Mouse (Mus musculus) CD8-positive naive resting alpha-beta T cell, adult 2 months (primary cell): ENCODE data around the gene Mrpl54.
A peak's percentile ranks its signal among the peaks of the same experiment; 100 is the strongest.

Source experiments
- DNase-seq, 2 experiments: peaks; one replicate each; pipeline ENCODE4 v3.0.0; 2022; ENCODE audit warnings: low read depth in 2 of 2, low spot score in 2 of 2

The Mrpl54 gene

DNA sequence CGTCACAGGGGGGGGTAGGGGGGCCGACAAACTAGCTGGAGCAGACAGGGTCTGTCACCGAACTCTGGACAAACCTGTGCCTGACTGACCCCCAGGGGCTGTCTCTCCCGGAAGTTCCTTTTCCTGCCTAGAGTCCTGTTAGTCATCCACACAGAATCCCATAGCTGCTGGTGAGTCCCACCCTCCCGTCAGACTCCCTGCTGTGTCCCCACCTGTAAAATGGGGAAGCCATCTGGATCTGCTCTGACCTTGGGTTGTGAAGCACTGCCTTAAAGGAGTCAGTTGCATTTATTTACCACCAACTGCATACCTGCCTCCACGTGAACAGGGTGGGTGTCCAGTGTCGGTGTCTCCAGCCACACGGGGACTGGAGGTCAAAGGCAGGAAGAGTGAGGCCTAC is 27.7 kb upstream of the Mrpl54 start:
- DNase-seq, result no peak

DNA sequence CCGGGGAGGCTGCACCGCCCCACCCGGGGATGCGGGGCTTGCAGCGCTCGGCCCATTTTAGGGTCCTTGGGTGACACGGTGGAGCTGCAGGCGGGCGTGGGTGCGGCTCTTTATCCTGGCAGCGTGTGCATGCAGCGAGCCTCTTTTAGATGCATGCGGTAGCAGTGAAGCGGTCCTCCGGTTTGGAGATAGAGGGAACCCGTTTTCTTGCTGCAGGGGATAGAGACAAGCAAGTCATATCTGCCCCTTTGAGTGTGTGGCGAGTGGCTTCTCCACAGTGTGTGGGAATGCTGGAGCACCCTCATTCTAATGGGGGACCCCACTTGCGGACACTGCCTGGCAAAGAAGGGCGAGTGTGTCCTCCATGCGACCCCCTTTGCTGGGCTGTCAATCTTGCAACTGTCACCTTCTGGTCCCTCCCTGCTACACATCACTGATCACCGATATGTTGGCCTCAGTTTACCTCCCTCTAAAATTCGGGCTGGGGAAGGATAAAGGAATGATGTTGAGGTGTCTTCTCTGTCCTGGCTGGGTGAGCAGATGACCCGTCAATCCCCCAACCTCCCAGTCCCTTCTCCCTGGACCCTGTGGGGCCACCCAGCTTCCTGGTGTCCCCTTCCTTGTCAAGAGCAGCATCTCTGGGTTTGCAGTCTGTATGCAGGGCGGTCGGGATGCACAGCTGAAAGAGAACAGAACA is 26.7 kb upstream of the Mrpl54 start:
- DNase-seq, result no peak

DNA sequence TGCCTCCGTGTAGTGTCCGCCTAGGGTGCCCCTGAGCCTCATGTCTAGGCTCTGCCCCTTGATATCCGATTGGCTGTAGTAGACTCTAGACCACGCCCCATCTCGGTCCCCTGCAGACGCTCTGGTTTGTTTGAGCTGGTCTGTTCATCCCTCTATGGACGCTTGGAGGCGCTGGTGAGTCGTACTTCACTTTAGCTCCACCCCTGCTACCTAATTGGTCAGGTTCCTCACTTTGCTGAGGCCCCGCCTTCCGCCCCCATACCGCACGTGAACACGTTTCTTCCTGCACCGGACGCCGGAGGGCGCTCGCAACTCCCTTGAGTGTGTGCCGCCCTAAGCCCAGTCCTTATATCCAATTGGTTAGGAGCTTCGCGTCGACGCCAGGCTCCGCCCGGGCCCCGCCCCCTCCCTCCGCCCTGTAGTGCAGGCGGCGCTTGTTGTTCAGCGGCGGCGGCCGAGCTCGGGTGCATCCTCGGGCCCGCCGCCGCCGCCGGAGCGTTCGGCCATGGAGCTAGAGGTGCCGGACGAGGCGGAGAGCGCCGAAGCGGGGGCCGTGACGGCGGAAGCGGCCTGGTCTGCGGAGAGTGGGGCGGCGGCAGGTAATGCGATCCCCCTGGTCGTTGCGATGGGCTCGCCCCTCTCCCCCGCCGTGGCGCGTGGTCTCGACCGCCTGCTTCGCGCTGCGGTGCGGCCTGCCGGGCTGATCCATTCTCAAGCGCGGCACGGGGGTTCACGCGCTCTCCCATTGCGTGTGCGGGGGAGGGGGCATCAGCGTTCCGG is 26.0 kb upstream of the Mrpl54 start, which contains the start of gene Pip5k1c:
Gene Pip5k1c (plus strand): TSS at position 410 of the 780 bp plus-strand sequence.
- DNase-seq, result peak; percentile 99

DNA sequence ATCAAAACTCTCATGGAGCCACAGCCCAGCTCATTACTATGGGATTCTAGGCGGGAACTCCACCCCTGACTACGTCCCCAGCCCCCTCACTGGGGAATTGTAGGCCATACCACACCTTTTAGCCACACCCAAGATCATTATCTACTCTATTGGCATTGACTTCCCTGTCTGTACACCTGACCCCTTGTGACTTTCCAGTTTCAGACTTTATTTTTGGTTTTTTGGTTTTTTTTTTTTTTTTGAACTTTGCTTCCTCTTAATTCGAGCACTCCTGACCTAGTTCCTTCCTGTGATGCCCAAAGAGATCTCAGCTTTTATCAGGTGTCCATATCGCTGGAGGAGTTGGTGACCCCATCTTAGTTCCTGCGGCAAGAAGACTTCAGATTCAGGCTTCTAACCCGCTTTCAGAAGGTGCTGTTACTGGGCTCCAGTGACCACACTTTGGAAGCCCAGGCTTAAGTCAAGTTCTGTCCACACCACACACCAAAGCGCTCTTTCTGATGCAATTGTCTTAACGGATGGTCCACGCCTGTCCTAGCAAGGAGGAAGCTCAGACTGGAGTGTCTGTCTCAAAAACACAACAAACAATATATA is 24.9 kb upstream of the Mrpl54 start, which contains the start of gene Tjp3:
Gene Tjp3 (minus strand): TSS at position 71 of the 594 bp plus-strand sequence.
- no peak for DNase-seq

DNA sequence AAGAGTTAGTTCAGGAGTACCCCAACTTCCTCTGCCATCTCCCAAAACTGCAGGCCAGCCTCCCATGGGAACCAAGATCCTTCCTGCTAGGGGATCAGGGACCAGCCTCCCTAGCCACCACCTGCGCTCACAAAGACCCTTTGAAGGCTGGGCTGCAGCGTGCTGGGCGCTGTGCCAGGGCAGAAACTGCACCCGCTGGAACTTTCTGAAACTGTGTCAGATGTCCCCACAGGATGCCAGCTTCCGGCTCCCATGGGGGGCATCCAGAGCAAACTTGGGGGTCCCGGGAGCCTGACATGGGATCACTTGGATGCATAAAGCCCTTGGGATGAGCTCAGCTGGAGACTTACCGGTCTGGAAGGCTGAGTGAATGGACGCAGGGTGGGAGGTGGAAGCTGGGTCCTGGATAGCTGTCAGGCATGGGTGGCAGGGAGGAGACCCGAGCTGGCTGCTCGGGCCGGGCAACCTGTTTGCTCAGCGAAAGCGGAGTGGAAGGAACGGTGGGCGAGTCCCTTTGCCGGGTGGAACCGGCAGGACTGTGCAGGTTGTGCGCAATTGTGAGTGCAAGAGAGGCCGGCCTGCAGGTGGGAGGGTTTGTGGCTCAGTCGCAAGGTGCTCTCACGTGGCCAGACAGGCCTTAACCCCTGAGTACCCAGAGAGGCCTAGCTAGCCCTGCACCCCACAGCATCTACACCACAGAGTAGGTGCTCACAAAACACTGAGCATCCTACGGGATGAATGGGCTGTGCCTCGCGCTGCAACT is 24.1 kb upstream of the Mrpl54 start:
- DNase-seq, result no peak

DNA sequence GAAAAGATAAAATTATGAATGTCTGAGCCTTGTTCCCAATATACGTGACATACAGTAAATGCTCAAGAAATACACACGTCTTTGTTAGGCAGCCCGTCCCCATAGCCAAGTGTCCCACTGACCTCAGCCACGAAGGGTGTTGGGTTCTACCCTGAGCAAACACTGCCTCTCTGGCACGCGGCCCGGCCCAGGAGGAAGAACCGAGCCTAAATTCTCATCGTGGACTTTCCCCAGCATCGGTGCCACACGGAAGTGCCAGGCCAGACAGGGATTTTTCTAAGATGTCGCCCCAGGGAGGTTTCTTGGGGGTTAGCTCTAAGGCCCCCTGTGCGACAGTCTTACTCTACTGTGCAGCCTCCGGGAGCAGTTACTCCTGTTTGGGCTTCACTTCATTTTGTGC is 23.1 kb upstream of the Mrpl54 start:
- no peak for DNase-seq

DNA sequence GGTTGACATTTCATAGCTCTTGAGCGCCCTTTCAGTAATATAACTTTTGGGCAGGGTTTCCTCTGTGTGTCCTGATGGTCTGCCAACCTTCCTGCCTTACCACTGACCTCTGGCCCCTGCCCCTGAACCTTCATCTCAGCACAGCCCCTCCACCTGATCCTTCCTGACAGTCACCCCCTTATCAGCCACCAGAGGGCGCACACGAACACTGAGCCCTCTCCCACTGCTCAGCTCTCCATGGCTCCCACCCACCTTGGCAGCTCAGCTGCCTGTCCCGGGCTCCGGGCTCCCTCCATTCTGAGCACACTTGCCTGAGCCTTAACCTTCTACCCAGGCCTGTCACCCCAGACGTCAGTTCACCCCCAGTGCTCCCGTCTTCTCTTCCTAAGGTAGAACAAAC is 22.5 kb upstream of the Mrpl54 start:
- peak; percentile 57 to 60 for DNase-seq

DNA sequence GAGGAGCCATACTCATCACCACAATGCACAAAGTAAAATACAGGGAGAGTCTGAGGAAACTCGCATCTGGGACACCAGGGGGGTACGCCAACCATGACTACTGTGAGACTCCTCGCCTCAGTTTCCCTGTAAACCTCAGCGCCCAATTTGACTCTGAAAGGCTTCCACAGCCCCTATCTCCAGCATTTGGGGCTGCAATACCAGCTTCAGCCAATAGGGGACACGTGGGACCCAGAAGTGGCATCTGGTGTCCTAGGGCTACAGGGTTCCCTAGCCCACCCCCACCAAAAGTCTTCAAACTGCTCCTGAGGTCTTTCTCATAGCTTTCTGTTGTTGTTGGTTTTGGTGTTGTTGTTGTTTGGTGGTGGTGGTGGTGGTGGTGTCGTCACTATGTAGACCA is 21.9 kb upstream of the Mrpl54 start:
- peak in 1 of 2 experiments; percentile 47 for DNase-seq

DNA sequence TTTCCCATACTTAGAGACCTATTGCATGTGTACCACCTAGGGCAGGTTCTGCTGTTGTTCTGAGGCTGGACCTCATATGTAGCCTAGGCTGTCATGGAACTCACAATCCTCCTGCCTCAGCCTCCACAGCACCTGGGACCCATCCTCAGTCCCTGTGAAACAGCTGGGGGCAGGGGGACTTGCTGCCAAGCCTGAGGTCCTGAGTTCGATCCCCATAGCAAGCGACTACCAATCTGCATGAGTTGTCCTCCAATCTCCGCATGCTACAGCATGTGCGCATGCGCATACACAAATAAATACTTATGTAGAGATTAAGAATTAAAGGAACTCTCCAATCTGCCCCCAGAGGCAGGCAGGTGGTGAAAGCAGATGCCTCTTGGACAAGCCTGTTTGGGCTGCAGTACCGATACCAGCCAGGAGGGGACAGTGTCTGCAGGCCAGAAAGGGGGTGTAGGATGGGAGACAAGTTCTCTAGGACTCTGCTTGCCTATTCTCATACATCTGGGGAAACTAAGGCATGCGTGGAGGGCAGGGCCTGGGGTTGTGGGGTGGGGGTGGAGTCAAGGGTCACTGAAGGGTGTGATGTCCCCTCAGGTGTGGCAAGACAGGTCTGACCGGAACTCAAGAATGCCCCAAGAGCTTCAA is 20.9 kb upstream of the Mrpl54 start:
- DNase-seq, result peak; percentile 71 to 79

DNA sequence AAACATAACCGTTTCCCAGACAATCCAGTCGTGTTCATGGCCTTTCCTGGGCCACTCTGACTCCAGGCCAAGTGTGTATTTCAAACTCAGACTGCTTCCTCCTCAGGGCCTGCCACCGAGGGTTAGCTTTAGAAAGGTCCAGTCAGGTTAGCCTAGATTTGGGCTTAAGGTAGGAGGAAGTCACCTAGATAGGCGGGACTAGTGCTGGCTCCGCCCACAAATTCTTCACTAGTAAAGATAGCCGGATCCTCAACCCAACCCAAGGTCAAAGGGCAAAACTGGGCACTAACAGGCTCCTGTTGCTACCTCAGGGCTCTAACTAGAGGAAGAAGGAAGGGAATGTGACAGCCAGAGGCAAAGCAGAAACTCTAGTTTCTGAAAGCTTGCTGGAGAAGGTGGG is 19.9 kb upstream of the Mrpl54 start:
- DNase-seq, result no peak

DNA sequence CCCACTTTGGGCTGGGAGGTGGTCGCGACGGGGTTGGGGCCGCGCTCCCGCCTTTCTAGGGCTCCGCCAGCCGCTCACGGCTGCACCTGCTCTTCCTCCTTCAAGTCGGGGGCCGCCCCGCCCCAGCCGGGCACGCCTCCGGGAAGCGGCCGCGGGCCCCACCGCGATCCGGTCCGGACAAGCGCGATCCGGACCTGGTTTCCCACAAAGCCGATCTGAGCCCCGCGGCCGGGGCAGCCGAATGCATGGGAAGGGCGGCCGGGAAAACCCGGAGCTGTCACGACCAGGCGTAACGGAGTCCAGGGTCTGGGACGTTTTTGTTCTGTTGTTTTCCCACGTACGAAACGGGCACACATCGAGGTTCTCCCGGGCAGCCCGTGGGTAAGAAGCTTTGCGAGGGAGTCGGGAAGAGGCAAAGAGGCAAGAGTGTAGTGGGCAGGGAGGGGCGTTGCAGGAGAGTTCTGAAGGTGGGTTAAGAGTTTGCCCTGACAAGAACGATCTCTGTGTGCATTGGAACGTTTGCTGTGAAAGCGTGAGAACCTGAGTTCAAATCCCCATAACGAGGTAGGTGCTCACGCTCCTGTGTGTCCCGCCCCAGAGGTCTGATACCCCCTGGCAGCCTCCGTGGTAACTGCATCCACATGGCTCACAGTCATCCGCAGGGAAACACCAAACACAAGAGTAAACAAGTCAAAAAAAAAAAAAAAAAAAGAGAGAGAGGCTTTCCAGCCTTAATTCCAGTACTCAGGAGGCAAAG is 19.1 kb upstream of the Mrpl54 start:
- peak; percentile 85 to 91 for DNase-seq

DNA sequence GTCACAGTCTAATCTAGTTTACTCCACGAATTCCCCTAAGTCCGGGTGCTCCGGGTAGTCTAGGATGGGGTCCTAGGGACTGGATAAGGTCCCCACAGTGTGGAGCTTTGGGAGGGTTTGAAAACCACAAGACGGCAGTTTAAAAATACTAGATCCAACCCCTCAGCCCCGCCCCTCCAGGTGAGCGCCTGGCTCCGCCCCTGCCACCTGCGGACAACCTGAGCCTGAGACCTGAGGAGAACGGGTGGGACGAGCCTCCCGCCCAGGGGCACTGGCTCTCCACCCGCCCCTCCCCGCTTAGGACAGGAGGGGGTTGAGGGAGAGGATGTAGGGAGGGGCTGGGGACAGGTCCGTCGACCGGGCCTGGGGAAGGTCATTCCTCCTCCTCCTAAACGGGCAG is 18.0 kb upstream of the Mrpl54 start:
- DNase-seq, result no peak

DNA sequence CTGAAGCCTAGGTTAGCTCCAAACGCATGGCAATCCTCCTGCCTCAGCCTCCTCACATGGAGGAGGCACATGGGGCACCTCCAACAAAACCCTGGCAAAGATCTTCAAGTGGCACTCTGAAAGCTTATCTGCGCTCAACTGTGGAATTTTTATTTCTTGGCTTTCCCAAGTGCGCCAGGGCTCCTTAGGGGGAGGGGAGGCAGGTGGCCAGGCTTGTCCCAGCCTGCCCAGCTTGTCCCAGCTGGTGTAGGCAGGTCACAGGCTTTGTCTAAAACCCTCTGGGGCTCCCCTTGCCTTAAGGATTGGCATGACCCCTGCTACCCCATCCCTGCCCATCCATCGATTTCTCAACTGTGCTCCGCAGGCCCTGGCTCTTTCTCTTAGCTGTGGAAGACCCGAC is 17.5 kb upstream of the Mrpl54 start:
- no peak for DNase-seq

DNA sequence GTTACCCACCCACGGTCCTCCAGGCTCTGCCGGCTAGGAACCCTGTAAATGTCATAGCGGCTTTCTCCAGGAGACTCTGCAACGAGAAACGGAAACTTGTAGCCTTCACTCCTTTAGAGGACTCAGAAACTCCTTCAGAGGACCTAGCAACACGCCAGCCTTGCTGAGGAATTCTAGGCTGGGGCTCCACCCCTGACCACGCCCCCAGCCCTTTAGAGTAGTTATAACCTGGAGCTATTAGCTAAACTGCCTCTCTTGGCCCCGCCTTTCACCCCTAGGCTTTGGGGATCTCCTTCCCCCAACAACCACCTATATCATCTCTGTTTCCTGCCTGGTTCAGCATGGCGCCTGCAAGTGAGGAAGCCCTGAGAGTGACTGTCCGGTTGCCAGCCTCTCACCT is 12.8 kb upstream of the Mrpl54 start:
- DNase-seq, result no peak

DNA sequence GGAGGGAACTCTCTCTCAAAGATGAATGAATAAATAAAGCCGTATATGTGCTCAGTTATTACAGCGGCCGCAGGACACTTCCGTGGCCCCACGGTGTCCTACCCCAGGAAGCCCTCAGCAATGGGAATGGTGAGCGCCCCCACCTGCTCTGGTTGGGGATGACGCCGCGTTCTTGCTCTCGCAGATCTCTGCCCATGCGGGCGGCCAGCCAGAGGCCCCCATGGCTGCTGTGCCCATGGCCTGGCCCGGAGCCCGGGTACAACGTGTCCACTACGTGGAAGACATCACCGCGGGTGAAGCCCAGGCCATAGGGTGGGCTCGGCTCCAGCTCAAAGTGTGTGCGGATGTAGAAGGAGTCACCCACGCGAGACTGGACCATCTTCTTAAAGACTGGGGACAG is 10.9 kb upstream of the Mrpl54 start:
- DNase-seq, result no peak

DNA sequence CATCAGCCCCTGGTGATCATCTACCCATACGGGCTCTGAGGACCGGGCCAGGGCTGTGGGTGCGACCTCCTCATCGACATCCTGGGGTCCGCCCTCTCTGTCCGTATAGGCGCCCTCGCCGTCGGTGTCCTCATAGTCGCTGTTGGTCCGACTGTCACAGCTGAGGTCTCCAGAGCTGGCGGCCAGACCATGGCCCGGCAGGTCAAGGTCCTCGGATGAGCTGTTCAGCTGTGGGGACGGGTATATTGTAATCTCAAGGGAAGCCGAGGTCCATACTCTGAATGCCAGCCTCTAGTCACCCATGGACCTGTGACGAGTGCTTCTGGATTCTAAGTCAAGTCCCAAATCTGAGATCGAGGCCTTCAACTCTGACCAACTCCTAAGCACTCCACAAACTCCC is 7.1 kb upstream of the Mrpl54 start:
- DNase-seq, result no peak

DNA sequence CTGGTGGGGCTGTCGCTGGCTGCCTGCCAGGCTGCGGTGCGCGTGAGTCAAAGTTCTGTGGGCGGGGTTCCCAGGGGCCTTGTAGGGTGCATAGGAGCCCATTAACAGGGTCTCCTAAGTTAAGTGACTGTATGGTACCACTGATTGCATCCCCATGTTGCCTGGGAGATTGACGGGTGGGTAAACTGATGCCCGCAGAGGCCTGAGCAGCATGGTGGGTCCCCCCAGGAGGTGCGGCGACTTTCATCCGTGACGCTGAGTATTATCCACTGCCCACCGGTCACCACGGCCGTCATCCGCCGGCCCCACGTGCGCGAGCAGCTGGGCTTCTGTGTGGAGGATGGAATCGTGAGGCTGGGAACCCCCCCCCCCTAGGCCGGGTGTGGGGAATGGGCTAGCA is 5.6 kb upstream of the Mrpl54 start:
- DNase-seq, result no peak

DNA sequence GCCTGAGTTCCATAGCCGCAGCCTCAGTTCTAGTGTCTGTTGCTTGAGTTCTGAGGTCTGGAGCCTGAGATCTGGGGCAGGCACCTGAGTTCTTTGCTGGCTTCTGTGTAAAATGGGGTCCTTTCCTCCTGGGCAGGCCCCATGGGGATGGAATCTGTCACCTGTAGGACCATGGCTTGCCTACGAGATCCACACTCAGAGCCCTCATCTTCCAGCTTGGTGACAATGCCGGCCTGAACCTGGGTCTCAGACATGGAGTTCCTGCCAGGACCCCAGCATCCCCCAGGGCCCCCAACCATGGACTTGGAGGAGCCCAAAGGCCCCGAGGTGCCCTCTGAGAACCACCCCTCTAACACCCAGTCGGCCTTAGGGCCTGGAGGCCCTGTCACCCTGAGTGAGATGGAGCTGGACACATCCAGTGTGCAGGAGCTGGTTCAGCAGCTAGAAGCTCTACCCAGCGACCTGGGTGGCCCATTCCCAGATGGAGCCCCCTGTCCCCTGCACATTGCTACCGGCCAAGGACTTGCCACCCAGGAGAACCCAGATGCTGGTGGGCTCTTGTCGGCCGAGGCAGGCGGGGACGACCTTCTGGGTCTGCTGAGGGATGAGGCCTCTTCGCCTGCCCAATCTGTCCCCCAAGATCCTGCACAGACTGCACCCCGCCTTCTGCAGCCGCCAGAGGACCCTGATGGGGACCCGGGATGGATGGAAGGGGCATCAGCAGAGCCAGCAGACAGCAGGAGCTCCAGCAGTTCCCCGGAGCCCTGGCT is 2.1 kb upstream of the Mrpl54 start:
- DNase-seq, result no peak

DNA sequence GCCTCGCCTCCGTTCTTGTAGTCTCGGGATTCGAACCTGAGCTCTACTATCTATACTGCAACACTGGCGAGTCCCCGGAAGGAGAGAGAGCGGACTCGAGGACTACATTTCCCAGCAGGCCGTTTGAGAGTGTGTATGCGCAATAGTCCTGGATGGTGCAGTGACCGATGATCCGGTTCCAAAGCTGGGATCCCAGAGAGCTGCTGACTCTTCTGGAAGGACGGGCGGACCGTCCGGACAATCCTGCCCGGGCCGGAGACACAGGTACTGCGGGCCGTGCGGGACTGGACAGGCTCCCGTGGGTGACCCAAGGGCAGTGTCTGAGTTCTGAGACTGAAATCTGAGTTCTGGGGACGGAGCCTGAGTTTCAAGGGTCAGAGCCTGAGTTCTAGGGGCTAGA is 1.3 kb upstream of the Mrpl54 start:
- peak in 1 of 2 experiments; percentile 52 for DNase-seq
